Mouse (Mus musculus): ENCODE results near the gene Slc22a7. TPM values are rescaled to one million over a fixed set of nuclear protein-coding genes. Genes with fewer than 3 reads are reported as not detected.
A peak's percentile ranks its signal among the peaks of the same experiment; 100 is the strongest.

The Slc22a7 gene
- total RNA-seq (2021), result under 1 TPM; 0.48 to 0.76 TPM
- long read RNA-seq, result 0 reads

- no peak for DNase-seq (ENCODE audit: low spot score in 2 of 2)
Observed at GRCm38 (mm10) chr17:46438298-46438873, at the start of gene Slc22a7. Gene Slc22a7 (minus strand): TSS chr17:46438457.

GRCm38 (mm10) chr17:46487431-46487830, 49.2 kb upstream of the Slc22a7 start, which contains the start of gene Ttbk1:
Gene Ttbk1 (minus strand): TSS chr17:46487675.
- DNase-seq (ENCODE audit: low spot score in 2 of 2), result peak; percentile 56 to 74

GRCm38 (mm10) chr17:46486995-46487394, 48.7 kb upstream of the Slc22a7 start:
- peak; percentile 32 to 40 for DNase-seq (ENCODE audit: low spot score in 2 of 2)

DNA sequence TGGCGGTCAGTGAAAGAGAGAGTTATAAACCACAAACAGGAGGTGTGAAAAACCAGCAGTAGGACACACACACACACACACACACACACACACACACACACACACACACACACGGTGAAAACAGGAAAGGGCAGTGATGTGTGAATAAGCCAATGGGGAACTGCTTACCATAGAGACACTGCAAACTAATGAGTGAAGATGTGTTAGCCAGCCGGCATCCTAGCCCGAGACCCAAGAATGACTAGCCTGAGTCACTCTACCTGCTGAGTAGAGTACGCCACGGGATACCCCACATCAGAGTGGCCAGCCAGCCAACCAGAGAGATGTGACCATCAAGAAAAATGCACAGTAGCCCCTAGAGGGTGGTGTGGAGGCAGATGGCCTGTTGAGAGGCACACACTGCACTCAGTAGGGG, 46.2 kb upstream of the Slc22a7 start:
- DNase-seq (ENCODE audit: low spot score in 2 of 2), result peak in 1 of 2 experiments; percentile 36

DNA sequence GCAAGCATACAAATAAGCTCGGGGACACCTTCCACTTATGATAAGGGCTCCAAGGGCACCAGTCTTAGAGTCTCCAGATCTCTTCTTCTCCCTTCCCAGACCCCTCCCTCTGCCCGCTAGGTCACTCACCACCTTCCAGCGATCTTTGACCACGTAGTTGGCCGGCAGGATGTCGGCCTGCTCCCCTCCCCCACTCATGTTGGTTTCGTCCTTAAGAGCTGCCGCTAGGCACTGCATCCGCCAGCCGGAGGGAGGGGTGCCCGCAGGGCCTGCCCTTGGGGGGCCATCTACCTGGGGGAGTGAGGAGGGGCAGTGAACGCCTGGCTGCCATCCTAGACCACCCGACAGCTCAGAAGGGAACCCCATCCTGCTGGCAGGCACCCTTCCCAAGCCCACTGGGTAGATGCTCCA, 45.8 kb upstream of the Slc22a7 start:
- peak; percentile 33 to 44 for DNase-seq (ENCODE audit: low spot score in 2 of 2)

DNA sequence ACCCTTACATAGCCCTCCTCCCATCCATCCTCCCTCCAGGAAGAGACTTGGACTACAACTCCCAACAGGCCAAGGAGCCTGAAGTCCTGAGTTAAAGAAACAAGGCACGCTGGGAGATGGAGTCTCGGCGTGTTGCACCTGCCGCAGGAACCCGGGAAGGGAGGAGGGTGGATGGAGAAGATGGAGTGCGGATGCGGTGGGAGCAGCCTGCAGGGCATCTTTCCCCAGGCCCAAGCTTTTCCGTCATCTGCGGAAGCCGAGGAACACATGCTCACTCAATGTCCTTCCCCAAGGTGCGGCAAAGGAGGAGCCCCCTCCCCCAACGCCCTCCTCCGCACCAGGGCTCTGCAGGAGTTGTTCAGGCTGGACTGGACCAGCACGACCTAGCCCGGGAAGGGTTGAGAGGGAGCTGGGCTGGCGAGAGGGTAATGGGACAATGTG, 45.3 kb upstream of the Slc22a7 start:
- DNase-seq (ENCODE audit: low spot score in 2 of 2), result peak; percentile 38 to 48

GRCm38 (mm10) chr17:46477286-46477685, 39.0 kb upstream of the Slc22a7 start:
- no peak for DNase-seq (ENCODE audit: low spot score in 2 of 2)

GRCm38 (mm10) chr17:46476601-46477000, 38.3 kb upstream of the Slc22a7 start:
- DNase-seq (ENCODE audit: low spot score in 2 of 2), result no peak

DNA sequence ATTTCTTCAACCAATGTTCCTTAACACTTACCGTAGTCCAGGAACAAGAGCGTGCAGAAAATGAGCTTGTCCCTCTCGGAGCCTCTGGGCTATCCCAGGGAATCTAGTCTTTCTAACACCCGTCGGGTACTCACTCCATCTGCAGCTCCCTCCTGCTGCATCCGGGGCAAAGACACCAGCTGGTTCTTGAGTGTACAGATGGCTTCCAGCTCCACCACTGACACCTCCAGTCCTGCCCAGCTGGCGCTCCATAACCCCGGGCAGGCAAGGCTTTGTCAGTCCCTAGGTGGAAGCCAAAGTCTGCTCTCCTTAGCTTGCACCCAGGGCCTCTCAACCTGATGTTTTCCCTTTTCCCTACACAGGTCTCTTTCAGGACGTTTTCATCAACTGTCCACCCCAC, 29.6 kb upstream of the Slc22a7 start:
- no peak for DNase-seq (ENCODE audit: low spot score in 2 of 2)

DNA sequence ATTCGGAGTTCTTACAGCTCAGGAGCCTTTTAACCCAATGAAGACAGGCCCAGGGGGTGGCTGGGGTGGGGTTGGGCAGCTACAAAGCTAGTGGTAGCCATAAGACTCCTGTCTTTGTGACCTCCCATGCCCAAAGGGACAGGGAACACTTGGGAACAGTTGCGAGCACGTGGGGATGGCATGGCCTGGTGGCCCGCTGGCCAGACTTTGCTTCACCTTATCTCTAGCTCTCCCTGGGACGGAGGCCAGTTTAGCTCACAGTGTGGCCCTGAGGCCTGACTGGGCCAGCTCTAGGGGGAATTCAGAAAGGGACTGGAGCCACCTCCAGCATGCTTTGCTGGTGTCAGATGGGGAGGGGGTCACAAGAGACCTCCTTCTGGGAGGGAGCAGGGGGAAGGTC, 24.0 kb upstream of the Slc22a7 start:
- no peak for DNase-seq (ENCODE audit: low spot score in 2 of 2)

DNA sequence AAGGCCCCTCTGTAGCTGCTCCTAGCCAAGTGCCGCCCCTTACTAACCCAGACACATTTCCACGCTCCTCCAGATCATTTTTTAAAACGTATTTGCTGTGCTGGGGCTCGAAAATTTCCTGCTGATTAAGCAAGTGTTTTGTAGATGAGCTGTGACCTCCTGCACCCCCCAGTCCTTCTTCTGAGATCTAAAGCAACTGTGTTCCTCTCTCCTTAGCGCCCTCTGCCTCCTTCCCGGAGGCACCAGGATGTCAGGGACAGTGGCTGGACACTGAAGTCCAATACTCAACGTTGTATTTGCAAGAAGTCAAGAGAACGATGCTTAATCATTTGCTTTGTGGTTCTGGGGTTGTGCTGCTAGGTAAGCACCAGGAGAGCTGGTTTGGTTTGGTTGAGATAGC, 23.1 kb upstream of the Slc22a7 start:
- no peak for DNase-seq (ENCODE audit: low spot score in 2 of 2)

DNA sequence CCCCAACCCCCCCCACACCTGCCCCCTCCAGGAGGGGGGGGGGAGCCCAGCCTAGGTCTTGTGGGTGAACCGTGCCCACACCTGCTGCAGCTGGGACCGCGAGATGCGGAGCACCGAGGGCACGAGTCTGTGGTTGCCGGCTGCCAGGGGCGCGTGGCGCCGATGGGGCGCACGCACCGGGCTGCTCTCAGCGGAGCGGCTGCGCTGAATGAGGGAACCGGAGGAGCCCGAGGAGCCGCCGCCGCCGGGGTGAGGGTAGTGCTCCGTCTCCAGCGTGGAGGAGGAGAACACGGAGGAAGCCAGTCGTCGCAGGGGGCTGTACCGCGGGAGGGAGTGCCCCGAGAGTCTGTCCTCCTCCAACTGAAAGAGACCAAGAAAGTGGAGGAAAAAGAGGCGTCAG, 22.4 kb upstream of the Slc22a7 start:
- DNase-seq (ENCODE audit: low spot score in 2 of 2), result no peak

GRCm38 (mm10) chr17:46458439-46458838, 20.2 kb upstream of the Slc22a7 start:
- no peak for DNase-seq (ENCODE audit: low spot score in 2 of 2)

DNA sequence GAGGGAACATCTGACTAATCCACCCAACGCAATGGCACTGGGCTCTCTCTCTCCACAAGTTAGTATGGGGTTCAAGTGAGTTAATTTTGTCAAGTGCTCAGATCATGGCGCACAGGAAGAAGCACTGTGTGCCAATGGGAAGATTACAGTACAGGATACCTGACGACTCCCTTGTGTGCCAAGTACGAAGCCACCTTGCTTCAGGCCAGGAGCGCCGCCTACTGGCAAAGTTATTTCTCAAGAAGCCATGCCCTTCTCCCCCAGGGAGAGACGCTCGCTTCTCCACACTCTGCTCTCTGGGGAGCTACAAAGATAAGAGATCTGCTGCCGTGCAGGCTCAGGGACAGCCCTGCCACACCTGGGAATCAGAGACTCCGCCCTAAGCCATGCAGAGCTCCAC, 19.5 kb upstream of the Slc22a7 start:
- peak; percentile 49 to 55 for DNase-seq (ENCODE audit: low spot score in 2 of 2)

- peak; percentile 38 to 47 for DNase-seq (ENCODE audit: low spot score in 2 of 2)
Observed at GRCm38 (mm10) chr17:46455110-46455691, 16.9 kb upstream of the Slc22a7 start.

DNA sequence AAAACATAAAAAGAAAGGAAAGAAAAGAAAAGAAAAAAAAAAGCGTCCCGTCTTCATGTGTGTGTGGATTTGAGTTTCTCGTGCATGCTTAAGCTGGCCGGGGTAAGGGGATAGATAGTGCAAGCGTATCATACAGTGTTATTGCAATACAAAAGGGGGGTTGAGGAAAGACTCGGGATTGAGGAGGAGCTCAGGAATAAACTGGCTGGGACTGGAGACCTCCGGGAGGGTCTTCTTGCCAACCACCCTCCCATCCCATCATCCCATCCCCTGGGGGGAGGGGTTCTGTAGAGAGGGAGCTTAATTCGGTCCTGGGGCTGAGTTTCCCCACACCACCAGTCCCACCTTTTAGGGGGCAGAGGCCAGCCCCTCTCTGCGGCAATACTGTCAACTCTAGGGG, 16.3 kb upstream of the Slc22a7 start:
- DNase-seq (ENCODE audit: low spot score in 2 of 2), result no peak

GRCm38 (mm10) chr17:46453970-46454411, 15.7 kb upstream of the Slc22a7 start:
- DNase-seq (ENCODE audit: low spot score in 2 of 2), result no peak

GRCm38 (mm10) chr17:46453302-46453948, 15.2 kb upstream of the Slc22a7 start:
- DNase-seq (ENCODE audit: low spot score in 2 of 2), result no peak

DNA sequence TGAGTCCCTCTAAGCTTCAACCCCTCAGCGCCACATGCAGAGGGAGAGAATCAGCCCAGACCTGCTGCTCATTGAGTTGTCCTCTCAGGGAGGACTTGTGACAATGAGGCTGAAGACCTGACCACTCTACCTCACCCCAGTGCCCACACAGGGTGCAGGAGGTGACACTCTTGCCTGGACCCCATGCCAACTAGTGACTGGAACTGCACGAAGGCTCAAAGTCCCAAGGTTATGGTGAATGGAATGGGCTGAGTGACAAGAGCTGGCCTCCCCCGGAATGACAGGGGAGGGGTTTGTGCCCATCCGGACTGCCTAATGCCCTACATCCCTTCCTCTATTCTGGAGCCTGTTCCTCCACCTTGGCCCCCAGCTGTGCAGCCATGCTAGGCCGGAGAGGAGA, 14.4 kb upstream of the Slc22a7 start:
- no peak for DNase-seq (ENCODE audit: low spot score in 2 of 2)

DNA sequence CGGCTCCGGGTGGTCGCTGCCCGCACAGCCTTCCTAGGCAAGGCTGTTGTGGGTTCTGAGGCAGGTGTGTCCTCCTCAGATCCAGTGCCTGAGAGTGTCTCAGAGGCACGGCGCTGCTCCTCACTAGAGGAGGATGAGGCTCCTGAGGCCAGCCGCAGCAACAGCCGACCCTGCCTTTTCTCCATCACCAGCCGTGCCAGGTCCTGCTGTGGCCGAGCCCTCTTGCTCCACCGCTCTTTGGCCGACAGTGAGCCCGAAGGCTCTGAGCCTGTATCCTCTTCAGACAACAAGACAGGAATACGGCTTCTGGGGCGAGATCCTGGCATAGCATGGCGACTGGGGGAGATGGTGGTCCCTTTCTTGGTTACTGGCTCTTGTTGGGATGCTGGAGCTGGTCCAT, 8.0 kb upstream of the Slc22a7 start:
- DNase-seq (ENCODE audit: low spot score in 2 of 2), result no peak

DNA sequence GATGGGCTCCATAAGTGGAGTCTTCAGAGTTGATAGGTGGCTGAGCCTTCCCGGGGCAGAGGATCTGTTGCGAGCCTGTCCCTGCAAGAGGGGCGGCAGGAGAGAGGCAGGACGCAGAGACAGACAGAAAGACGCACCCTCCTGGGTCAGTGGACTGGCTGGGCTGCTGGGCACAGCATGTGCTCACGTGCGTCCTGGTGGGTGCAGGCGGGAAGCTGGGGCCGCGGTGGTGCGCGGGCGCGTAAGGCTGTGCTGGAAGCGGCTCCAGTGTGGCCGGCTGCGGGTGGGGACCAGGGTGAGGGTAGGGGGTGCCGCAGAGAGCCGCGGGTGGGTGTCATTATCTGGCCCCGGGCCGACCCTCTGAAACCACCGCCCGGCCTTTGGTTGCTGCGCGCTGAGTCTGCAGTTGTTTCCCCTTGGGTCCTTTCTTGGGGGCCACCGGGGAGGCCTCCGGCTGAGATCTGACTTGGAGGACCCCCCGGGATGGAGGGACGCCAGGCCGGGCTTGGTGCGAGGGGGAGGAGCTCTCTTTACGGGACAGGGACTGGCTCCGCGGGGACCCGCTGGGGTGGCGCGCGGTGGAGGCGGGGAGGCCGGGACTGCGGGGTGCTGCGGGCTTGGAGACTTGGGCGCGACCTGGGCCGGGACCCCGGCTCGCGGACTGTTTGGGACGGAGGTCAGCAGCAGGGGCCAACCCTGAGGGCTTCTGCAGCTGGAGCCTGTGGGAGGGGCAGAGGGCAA, 6.8 kb upstream of the Slc22a7 start:
- no peak for DNase-seq (ENCODE audit: low spot score in 2 of 2)

- DNase-seq (ENCODE audit: low spot score in 2 of 2), result no peak
Observed at GRCm38 (mm10) chr17:46439176-46439575, 919 bp upstream of the Slc22a7 start.

Data from layer of hippocampus, postnatal 10 days (tissue).